Mouse (Mus musculus) midbrain, embryonic 12.5 days (tissue): ENCODE measurements around the gene Mocs1. TPM values are rescaled to one million over a fixed set of nuclear protein-coding genes. Genes with fewer than 3 reads are reported as not detected.
"Not testable (repeated sequence)": the region's sequence is repeated elsewhere in the genome, so short reads cannot be mapped to it uniquely, and the experiment has no call there.

Experiments used
- ATAC-seq: fragments of 200-750 bp; cut with Nextera tagmentation; 2 replicates; pipeline ENCODE4 v1.8.0; 2017; ENCODE audit warnings: low read depth, moderate TSS enrichment, moderate library complexity; ENCODE audit not compliant: low FRiP score
- H3K27ac ChIP-seq: fragments of 300-500 bp; sonication (generic); replicated peaks from 2 replicates; pipeline ENCODE4 v1.5.1; 2016; ENCODE audit warnings: mild to moderate bottlenecking
- H3K27me3 ChIP-seq: fragments of 300-500 bp; sonication (generic); 2 replicates; pipeline ENCODE4 v1.6.1; 2016; ENCODE audit warnings: mild to moderate bottlenecking
- H3K36me3 ChIP-seq: fragments of 300-500 bp; sonication (generic); 2 replicates; pipeline ENCODE4 v1.6.1; 2016
- H3K4me1 ChIP-seq: fragments of 300-500 bp; sonication (generic); 2 replicates; pipeline ENCODE4 v1.6.1; 2016
- H3K4me2 ChIP-seq: fragments of 300-500 bp; sonication (generic); replicated peaks from 2 replicates; pipeline ENCODE4 v1.6.1; 2016; ENCODE audit warnings: mild to moderate bottlenecking, moderate library complexity
- H3K4me3 ChIP-seq: fragments of 300-500 bp; sonication (generic); 2 replicates; pipeline ENCODE4 v1.5.1; 2016; ENCODE audit warnings: mild to moderate bottlenecking
- H3K9ac ChIP-seq: fragments of 300-500 bp; sonication (generic); replicated peaks from 2 replicates; pipeline ENCODE4 v1.6.1; 2016; ENCODE audit warnings: mild to moderate bottlenecking, moderate library complexity
- H3K9me3 ChIP-seq: fragments of 300-500 bp; sonication (generic); 2 replicates; pipeline ENCODE4 v1.6.1; 2016; ENCODE audit warnings: mild to moderate bottlenecking
- WGBS: fragments of 180-500 bp; shearing (Covaris S2); methylation state at CpG from one replicate; pipeline ENCODE4 v1.1.7; 2016; 5-methylcytosine and 5-hydroxymethylcytosine counted together
- polyA plus RNA-seq: library from polyadenylated mRNA; unstranded; fragments of >200 nt; fragmentation: Nextera tagmentation; extraction: Ambion mirVana; gene quantifications from 2 replicates; pipeline ENCODE4 v1.2.1, GENCODE M21; 2016

The Mocs1 gene
- polyA plus RNA-seq, 1 experiment from 2014 or later, result 4.7 TPM

GRCm38 (mm10) chr17:49433071-49433470 lies 4.9 kb downstream of the Mocs1 start:
- H3K36me3 ChIP-seq, result peaks cover 15% of the 10 kb centered on the region
- no peak overlapping the region for H3K27ac ChIP-seq
- H3K4me3 ChIP-seq, result no peak overlapping the region
- H3K4me1 ChIP-seq, result peaks cover 20% of the 10 kb centered on the region
- H3K27me3 ChIP-seq, result no peaks in the 10 kb centered on the region
- no peak for ATAC-seq
- H3K9ac ChIP-seq, result no peak overlapping the region
- H3K9me3 ChIP-seq, result no peaks in the 10 kb centered on the region; the same call in 1 of the 2 replicates
- WGBS, result 92% methylated on average over 6 of the region's 6 CpGs
- no peak overlapping the region for H3K4me2 ChIP-seq

GRCm38 (mm10) chr17:49434236-49434635 lies 6.1 kb downstream of the Mocs1 start:
- ATAC-seq, result no peak
- Histone ChIP-seq H3K4me1 (peaks cover 12% of the 10 kb centered on the region; the same call in 1 of the 2 replicates), H3K27ac (no peak overlapping the region), H3K27me3 (no peaks in the 10 kb centered on the region), H3K4me3 (no peak overlapping the region), H3K9me3 (no peaks in the 10 kb centered on the region; the same call in 1 of the 2 replicates), H3K9ac (no peak overlapping the region), H3K4me2 (no peak overlapping the region), H3K36me3 (peaks cover 15% of the 10 kb centered on the region)
- WGBS, result 77% methylated on average over 6 of the region's 6 CpGs

- H3K27me3 ChIP-seq, result no peaks in the 10 kb centered on the region
- no peaks in the 10 kb centered on the region; the same call in 1 of the 2 replicates for H3K9me3 ChIP-seq
- H3K4me3 ChIP-seq, result no peak overlapping the region
- H3K36me3 ChIP-seq, result peaks cover 15% of the 10 kb centered on the region
- H3K4me2 ChIP-seq, result no peak overlapping the region
- WGBS, result 93% methylated on average over 10 of the region's 10 CpGs
- ATAC-seq, result no peak
- peaks cover 3% of the 10 kb centered on the region; the same call in 1 of the 2 replicates for H3K4me1 ChIP-seq
- no peak overlapping the region for H3K9ac ChIP-seq
- H3K27ac ChIP-seq, result no peak overlapping the region
These were observed 6.9 kb downstream of the Mocs1 start for GRCm38 (mm10) chr17:49435081-49435480.

DNA sequence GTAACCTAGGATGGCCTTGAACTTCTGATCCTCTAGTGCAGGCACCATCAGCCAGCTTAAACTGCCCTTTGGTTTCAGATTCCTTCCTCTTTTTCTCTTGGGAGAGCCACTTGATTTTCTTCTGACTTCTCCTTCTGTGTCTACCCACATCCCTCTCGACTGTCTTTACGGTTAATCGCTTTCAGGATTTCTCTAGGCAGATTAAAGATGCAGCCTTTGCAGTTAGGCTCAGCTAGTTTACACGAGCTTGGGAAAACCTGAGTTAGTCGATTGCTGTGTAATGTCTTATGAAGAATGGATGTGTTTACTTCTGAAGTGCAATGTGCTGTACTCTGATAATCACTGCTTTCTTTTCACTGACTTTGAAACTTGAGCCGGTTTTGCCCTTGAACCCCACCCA lies 8.5 kb downstream of the Mocs1 start:
- no peak overlapping the region for H3K4me2 ChIP-seq

DNA sequence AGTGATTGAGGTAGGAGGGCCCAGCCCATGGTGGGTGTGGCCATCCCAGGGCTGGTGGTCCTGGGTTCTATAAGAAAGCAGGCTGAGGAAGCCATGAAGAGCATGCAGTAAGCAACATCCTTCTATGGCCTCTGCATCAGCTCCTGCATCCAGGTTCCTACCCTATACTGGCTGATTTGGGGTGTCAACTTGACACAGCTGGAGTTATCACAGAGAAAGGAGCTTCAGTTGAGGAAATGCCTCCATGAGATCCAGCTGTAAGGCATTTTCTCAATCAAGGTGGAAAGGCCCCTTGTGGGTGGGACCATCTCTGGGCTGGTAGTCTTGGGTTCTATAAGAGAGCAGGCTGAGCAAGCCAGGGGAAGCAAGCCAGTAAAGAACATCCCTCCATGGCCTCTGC lies 9.1 kb downstream of the Mocs1 start:
- not testable (repeated sequence) for H3K4me1 ChIP-seq, H3K4me2 ChIP-seq, H3K4me3 ChIP-seq, H3K27me3 ChIP-seq, H3K27ac ChIP-seq, ATAC-seq, H3K9me3 ChIP-seq, H3K9ac ChIP-seq
- H3K36me3 ChIP-seq, result peaks cover 15% of the 10 kb centered on the region

More for the DNA sequence above, 8.5 kb downstream of the Mocs1 start:
- Histone ChIP-seq H3K36me3 (peaks cover 15% of the 10 kb centered on the region), H3K9me3 (no peaks in the 10 kb centered on the region; the same call in 1 of the 2 replicates), H3K9ac (no peak overlapping the region), H3K4me1 (no peaks in the 10 kb centered on the region), H3K4me3 (no peak overlapping the region), H3K27ac (no peak overlapping the region), H3K27me3 (no peaks in the 10 kb centered on the region)
- 90% methylated on average over 6 of the region's 6 CpGs for WGBS
- ATAC-seq, result no peak

GRCm38 (mm10) chr17:49438822-49439574 lies 10.8 kb downstream of the Mocs1 start:
- Histone ChIP-seq H3K4me1 (no peaks in the 10 kb centered on the region), H3K4me2 (no peak overlapping the region), H3K27ac (no peak overlapping the region), H3K36me3 (peaks cover 15% of the 10 kb centered on the region), H3K9me3 (no peaks in the 10 kb centered on the region; the same call in 1 of the 2 replicates), H3K9ac (no peak overlapping the region), H3K4me3 (no peak overlapping the region), H3K27me3 (no peaks in the 10 kb centered on the region)
- ATAC-seq, result no peak
- WGBS, result 86% methylated on average over 12 of the region's 12 CpGs

DNA sequence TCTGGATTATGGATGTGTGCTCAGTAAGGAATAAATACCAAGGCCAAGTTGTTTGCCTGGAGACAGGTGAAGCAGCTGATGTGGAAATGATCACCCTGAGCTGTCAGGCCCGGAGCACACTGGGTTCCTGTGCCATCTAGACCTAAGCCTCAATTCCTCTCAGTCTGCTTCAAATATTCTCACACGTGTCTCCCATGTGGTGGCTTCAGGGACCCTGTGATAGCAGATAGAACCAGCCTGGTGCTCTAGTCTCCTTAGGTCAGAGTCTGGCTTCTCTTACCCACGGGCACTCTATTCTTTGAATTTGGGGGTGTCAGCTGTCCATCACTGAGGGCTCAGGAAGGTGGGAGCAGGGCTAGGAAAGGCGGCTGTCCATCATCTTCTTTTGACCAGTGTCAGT lies 11.5 kb downstream of the Mocs1 start:
- no peaks in the 10 kb centered on the region for H3K27me3 ChIP-seq
- 85% methylated on average over 4 of the region's 4 CpGs for WGBS
- H3K9me3 ChIP-seq, result no peaks in the 10 kb centered on the region; the same call in 1 of the 2 replicates
- H3K4me1 ChIP-seq, result no peaks in the 10 kb centered on the region
- H3K4me3 ChIP-seq, result no peak overlapping the region
- ATAC-seq, result no peak
- peaks cover 14% of the 10 kb centered on the region for H3K36me3 ChIP-seq
- H3K9ac ChIP-seq, result no peak overlapping the region
- no peak overlapping the region for H3K4me2 ChIP-seq
- no peak overlapping the region for H3K27ac ChIP-seq

DNA sequence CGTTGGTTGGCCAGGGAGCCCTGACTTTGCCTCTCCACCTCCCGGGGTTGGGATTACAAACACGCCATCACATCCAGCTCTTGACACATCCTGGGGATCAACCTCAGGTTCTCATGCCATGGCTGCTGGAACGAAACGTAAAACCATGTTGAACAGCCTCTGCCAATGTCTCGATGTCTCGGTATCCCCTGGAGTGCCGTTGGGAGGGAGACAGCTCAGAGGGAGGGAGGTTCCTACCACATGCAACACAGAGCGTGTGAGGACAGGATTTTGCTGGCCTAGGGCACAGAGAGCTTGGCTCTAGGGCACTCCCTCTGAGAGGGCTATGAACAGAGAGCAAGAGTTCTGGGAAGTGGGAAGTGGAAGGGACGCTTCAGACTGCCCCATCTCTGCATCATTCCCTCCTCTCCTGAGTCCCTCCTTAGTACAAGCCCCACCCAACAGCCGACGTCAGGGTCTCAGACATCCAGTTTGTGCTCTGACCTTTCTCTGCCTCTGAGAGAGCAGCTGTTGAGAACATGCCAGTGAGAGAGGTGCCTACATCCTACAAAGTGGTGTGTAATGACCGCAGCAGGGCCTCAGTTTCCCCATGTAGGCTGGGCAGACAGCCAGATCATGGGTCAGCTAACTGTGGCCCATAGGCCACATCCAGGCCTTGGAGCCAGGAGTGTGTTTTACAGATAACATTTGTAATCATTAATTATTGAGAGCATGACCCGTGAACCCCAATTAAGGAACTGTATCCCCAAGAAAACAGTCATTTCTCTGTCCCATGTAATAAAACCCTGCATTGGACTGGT lies 12.4 kb downstream of the Mocs1 start:
- H3K9ac ChIP-seq, result no peak overlapping the region
- H3K36me3 ChIP-seq, result peaks cover 6% of the 10 kb centered on the region
- H3K9me3 ChIP-seq, result no peaks in the 10 kb centered on the region; the same call in 1 of the 2 replicates
- H3K27ac ChIP-seq, result no peak overlapping the region
- H3K27me3 ChIP-seq, result no peaks in the 10 kb centered on the region
- H3K4me2 ChIP-seq, result no peak overlapping the region
- H3K4me1 ChIP-seq, result no peaks in the 10 kb centered on the region
- no peak overlapping the region for H3K4me3 ChIP-seq
- no peak for ATAC-seq
- WGBS, result 83% methylated on average over 14 of the region's 14 CpGs

- 82% methylated on average over 3 of the region's 3 CpGs for WGBS
- not testable (repeated sequence) for H3K4me1 ChIP-seq, H3K9ac ChIP-seq, ATAC-seq, H3K4me2 ChIP-seq, H3K9me3 ChIP-seq, H3K36me3 ChIP-seq, H3K27me3 ChIP-seq, H3K27ac ChIP-seq, H3K4me3 ChIP-seq
These were observed 14.7 kb downstream of the Mocs1 start for GRCm38 (mm10) chr17:49442841-49443240.

DNA sequence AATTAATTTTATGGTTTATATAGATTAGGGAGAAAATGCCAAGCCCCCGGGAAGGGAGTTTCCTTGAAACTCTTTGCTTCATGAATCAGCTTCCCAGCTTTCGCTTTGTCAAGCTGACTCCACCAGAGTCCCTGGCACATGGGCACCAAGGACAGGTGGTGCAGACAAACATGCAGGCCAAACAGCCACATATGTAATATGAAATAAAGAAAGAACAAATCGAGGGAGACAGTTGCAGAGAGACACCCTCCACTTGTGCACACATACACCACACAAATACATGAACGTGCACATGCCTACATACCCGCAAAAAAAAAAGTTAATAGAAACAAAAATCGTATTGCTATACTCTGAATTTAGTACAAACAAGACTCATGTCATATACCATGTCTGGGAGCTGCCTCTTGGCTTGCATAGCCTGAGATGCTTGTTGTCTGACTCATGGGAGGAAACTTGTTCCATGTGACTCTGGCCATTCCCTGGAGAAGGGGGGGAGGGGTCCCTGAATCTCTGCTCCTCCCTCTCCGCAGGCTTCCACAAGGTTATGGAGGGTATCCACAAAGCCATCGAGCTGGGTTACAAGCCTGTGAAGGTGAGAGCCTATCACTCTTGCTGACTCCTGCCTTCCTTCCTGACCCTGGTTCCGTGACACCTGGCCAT lies 20.5 kb downstream of the Mocs1 start:
- no peaks in the 10 kb centered on the region for H3K9me3 ChIP-seq

DNA sequence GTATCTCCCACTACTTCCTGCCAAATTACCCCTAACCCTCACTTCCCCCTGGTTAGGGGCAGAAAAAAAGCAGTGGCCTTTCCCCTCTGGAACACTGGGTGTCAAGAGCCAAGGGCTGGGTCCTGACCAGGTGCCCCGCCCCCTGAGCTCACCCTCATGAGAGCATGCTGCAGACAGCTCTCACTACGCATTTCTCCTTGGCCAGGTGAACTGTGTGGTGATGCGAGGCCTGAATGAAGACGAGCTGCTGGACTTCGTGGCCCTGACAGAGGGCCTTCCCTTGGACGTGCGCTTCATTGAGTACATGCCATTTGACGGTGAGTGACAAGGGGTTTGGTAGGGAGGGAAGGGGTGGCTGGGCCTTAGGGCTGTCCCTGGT lies 21.1 kb downstream of the Mocs1 start:
- 83% methylated on average over 8 of the region's 8 CpGs for WGBS
- Histone ChIP-seq H3K4me3 (no peak overlapping the region), H3K4me2 (no peak overlapping the region), H3K4me1 (no peaks in the 10 kb centered on the region), H3K27me3 (no peaks in the 10 kb centered on the region), H3K36me3 (0 out of 2 replicates have a peak, but pooled peaks cover 9% of the 10 kb centered on the region), H3K27ac (no peak overlapping the region), H3K9me3 (no peaks in the 10 kb centered on the region), H3K9ac (no peak overlapping the region)
- ATAC-seq, result no peak

More for the DNA sequence above, 20.5 kb downstream of the Mocs1 start:
- ATAC-seq, result no peak
- no peak overlapping the region for H3K4me3 ChIP-seq
- H3K4me2 ChIP-seq, result no peak overlapping the region
- H3K27ac ChIP-seq, result no peak overlapping the region
- WGBS, result 80% methylated on average over 9 of the region's 9 CpGs
- H3K36me3 ChIP-seq, result 0 out of 2 replicates have a peak, but pooled peaks cover 5% of the 10 kb centered on the region
- no peaks in the 10 kb centered on the region for H3K27me3 ChIP-seq
- H3K9ac ChIP-seq, result no peak overlapping the region
- no peaks in the 10 kb centered on the region for H3K4me1 ChIP-seq

DNA sequence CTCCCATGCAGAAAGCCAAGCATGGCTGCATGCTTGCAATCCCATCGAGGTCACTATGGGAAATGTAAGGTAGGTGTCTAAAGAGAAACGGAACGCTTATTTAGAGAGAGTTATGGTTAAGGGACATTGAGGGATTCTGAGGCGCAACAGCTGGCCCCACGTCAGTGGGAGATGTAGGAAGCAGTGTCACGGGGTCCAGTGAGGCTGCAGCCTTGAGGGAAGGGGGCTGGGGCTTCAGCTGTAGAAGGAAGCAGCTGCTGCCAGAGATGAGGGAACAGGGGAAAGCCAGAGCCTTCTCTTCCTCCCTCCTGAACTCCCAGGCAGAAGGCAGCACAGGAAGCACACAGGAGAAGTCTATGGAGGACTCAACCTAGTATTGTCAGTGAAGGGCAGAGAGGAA lies 22.8 kb downstream of the Mocs1 start:
- no peak for ATAC-seq
- 85% methylated on average over 6 of the region's 6 CpGs for WGBS
- H3K27ac ChIP-seq, result no peak overlapping the region
- no peaks in the 10 kb centered on the region for H3K27me3 ChIP-seq
- H3K4me2 ChIP-seq, result no peak overlapping the region
- H3K9ac ChIP-seq, result no peak overlapping the region
- H3K9me3 ChIP-seq, result no peaks in the 10 kb centered on the region
- H3K4me3 ChIP-seq, result no peak overlapping the region
- H3K36me3 ChIP-seq, result peaks cover 23% of the 10 kb centered on the region; the same call in 1 of the 2 replicates
- H3K4me1 ChIP-seq, result no peaks in the 10 kb centered on the region
